Mouse (Mus musculus) ES-E14 (cell line): ENCODE results near the gene Sncb. TPM values are rescaled to one million over a fixed set of nuclear protein-coding genes. Genes with fewer than 3 reads are reported as not detected.

ENCODE experiments used
- DNase-seq: peaks from one replicate; pipeline ENCODE4 v3.0.0-alpha.2; 2013; ENCODE audit warnings: low read depth, low spot score
- H3K27ac ChIP-seq: 2 replicates; pipeline ENCODE4 v1.5.1; 2012; ENCODE audit warnings: low read depth, mild to moderate bottlenecking, low read length, moderate library complexity, mixed read lengths; ENCODE audit not compliant: poor library complexity, insufficient read depth, severe bottlenecking
- H3K36me3 ChIP-seq: 2 replicates; pipeline ENCODE4 v1.6.1; 2012; ENCODE audit warnings: mild to moderate bottlenecking, low read length, moderate library complexity, mixed read lengths; ENCODE audit not compliant: control insufficient read depth, poor library complexity, insufficient read depth, severe bottlenecking
- H3K4me1 ChIP-seq, 2 experiments: fragments of 150-350 bp in 1 of 2; sonication (generic) in 1 of 2; 2 replicates each; pipeline ENCODE4 v1.6.1; 2012; ENCODE audit warnings: low read length in 2 of 2, mild to moderate bottlenecking in 1 of 2, mixed read lengths in 1 of 2; ENCODE audit not compliant: control insufficient read depth in 2 of 2, insufficient read depth in 2 of 2, poor library complexity in 1 of 2
- H3K4me3 ChIP-seq, 2 experiments: fragments of 150-350 bp in 1 of 2; sonication (generic) in 1 of 2; 2 replicates each; pipeline ENCODE4 v1.5.1; 2012; ENCODE audit warnings: low read length in 2 of 2, low read depth in 1 of 2, mild to moderate bottlenecking in 1 of 2, mixed read lengths in 1 of 2; ENCODE audit not compliant: insufficient read depth in 1 of 2, poor library complexity in 1 of 2, severe bottlenecking in 1 of 2
- H3K9ac ChIP-seq: 2 replicates; pipeline ENCODE4 v1.6.1; 2012; ENCODE audit warnings: low read depth, mild to moderate bottlenecking, low read length, mixed read lengths; ENCODE audit not compliant: poor library complexity, insufficient read depth, severe bottlenecking
- H3K9me3 ChIP-seq: fragments of 150-350 bp; sonication (generic); 2 replicates; pipeline ENCODE4 v1.6.1; 2012; ENCODE audit warnings: low read depth, mild to moderate bottlenecking, low read length; ENCODE audit not compliant: control insufficient read depth, insufficient read depth
- CHD2 ChIP-seq: IDR thresholded peaks from 2 replicates; pipeline ENCODE4 v1.6.1; 2014; ENCODE audit warnings: mild to moderate bottlenecking, low read depth, low read length, inconsistent platforms
- HCFC1 ChIP-seq: IDR thresholded peaks from 2 replicates; pipeline ENCODE4 v1.6.1; 2012; ENCODE audit warnings: low read length, inconsistent platforms, borderline replicate concordance; ENCODE audit not compliant: insufficient read depth
- MAFK ChIP-seq: IDR thresholded peaks from 2 replicates; pipeline ENCODE4 v1.6.1; 2014; ENCODE audit warnings: mild to moderate bottlenecking, low read depth, low read length, inconsistent platforms; ENCODE audit not compliant: insufficient read depth
- ZC3H11A ChIP-seq: IDR thresholded peaks from 2 replicates; pipeline ENCODE4 v1.6.1; 2012; ENCODE audit warnings: low read depth, mild to moderate bottlenecking, inconsistent platforms, low read length, borderline replicate concordance
- ZNF384 ChIP-seq: IDR thresholded peaks from 2 replicates; pipeline ENCODE4 v1.6.1; 2012; ENCODE audit warnings: low read depth, low read length, inconsistent platforms
- in situ Hi-C, 2 experiments: fragments of 600-800 bp; cut with MboI; formaldehyde crosslinking; loops; one replicate each; pipeline ENCODE4 v1.15.1; 2025; ENCODE audit warnings: low sequenced_read_pairs in 2 of 2, inconsistent platforms in 1 of 2; ENCODE audit not compliant: unreplicated experiment in 2 of 2
- total RNA-seq: library from RNA; depleted of rRNA; stranded (reverse); fragments of 300-350 nt; gene quantifications from 2 replicates; pipeline ENCODE4 v1.2.3, GENCODE M21; 2012

The Sncb gene
- total RNA-seq, 1 experiment = not detected

DNA sequence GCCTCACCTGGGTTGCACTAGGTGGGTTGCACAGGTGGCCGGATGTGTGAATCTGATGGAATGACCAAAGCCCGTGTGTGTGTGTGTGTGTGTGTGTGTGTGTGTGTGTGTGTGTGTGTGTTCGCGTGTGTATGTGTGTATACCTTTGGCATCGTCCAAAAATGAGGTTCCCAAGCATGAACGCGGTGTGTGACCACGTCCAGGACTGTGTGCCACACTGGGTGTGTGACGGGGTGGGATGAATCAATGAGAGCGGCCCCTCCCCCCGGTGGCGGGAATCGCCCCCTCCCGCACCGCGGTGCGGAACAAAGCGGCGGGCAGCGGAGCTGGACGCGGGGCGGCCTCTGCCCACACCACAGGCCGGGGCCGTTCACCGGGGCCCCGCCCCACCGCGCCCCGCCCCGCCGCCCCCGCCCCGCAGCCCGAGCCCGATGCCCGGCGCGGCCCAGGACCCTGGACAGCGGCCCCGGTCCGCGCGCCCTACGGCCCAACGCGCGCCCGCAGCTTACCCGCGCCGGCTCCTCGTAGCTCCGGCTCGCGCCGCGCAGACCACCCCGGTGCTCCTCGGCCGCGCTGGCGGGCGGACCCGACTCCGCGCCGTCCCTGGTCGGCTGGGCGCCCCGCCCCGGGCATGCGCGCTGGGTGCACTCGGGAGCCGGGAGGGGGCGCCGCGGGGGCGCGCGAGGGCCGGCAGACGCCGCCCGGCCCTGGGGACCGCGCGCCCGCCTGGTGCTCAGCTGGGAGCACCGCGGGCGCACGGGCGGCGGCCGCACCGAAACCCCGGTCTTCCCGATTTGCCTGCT, 17.1 kb downstream of the Sncb start:
- in situ Hi-C loops = no loop called here

DNA sequence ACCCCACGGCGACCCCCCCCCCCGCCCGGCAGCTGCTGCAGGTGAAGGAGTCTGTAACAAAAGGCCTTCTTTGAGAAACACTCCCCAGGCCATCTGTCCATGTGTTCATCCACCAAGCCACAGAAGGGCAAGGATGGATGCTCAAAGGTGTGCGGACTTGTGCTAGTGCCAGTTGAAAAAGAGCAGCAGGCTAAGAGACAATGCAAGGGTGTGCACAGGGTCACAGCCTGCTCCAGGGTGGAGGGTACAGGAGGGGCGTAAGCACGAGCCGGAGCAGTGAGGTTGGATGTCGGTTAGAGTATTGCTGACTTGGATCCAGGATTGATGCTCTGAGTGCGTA, 17.7 kb downstream of the Sncb start:
- 0 out of 4 replicates have a peak, but pooled peaks cover 0 to 2% of the 10 kb centered on the region in 2 experiments for H3K4me1 ChIP-seq
- H3K36me3 ChIP-seq = no peaks in the 10 kb centered on the region
- no peak for TF ChIP-seq MAFK
- TF ChIP-seq CHD2 = no peak
- TF ChIP-seq ZC3H11A = no peak
- TF ChIP-seq HCFC1 = no peak
- no peak for TF ChIP-seq ZNF384
- in situ Hi-C loops = no loop called here
- no peak overlapping the region for H3K4me3 ChIP-seq
- no peak overlapping the region for H3K27ac ChIP-seq
- DNase-seq = no peak
- H3K9ac ChIP-seq = no peak overlapping the region
- H3K9me3 ChIP-seq = no peaks in the 10 kb centered on the region

More for the DNA sequence above, 17.1 kb downstream of the Sncb start:
- H3K9ac ChIP-seq = peak overlapping the region; percentile 52
- H3K9me3 ChIP-seq = no peaks in the 10 kb centered on the region
- H3K4me3 ChIP-seq = peak overlapping the region; percentile 79 to 89
- peaks cover 0 to 2% of the 10 kb centered on the region in 2 experiments; a peak in 1 of 4 replicates for H3K4me1 ChIP-seq
- no peak for DNase-seq
- no peak overlapping the region for H3K27ac ChIP-seq
- no peak for TF ChIP-seq ZNF384
- no peak for TF ChIP-seq CHD2
- no peak for TF ChIP-seq MAFK
- no peak for TF ChIP-seq ZC3H11A
- no peak for TF ChIP-seq HCFC1
- H3K36me3 ChIP-seq = no peaks in the 10 kb centered on the region

DNA sequence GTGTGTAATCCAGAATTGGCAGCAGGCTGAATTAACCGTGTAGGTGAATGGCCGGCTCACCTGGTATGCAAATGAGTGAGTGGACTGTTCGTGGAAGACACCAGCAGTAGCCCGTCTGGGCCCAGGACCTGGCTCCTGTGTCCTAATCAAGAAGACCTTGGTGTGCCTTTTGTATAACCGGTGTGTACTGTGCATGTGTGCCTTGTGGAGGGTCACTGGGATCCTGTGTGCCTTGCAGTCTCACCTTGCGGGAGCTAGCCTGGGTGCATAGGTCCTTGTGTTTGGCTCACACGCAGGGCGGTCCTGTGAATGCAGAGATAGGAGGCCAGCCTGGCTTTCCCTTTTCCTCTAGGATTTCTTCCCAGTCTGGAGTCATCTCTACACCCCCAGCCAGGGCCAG, 18.2 kb downstream of the Sncb start:
- in situ Hi-C loops = no loop called here
- no peaks in the 10 kb centered on the region for H3K36me3 ChIP-seq
- no peak overlapping the region for H3K9ac ChIP-seq
- TF ChIP-seq ZNF384 (no peak), HCFC1 (no peak), ZC3H11A (no peak), CHD2 (no peak), MAFK (no peak)
- H3K4me1 ChIP-seq = 0 out of 4 replicates have a peak, but pooled peaks cover 0 to 2% of the 10 kb centered on the region in 2 experiments
- H3K4me3 ChIP-seq = no peak overlapping the region
- H3K9me3 ChIP-seq = no peaks in the 10 kb centered on the region
- no peak for DNase-seq
- no peak overlapping the region for H3K27ac ChIP-seq

DNA sequence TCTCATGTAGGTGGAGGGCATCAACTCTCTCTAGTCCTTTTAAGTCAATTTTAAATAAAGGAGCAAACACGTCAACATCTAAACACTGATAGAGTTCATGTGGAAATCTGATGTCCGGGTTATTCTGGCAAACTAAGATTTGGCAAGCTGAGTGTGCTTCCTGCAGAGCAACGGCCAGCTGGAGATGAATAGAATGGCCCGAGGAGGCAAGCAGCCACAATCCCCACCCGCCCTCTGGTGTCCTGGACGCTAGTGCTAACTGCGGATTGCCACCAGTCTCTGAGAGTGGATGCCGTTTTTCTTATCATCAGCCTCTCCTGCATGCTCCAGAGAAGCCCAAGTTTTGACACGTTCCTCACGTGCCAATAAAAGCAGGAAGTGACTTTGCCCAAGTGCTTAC, 19.5 kb downstream of the Sncb start:
- no peak for DNase-seq
- no peak overlapping the region for H3K27ac ChIP-seq
- no peaks in the 10 kb centered on the region for H3K36me3 ChIP-seq
- 0 out of 4 replicates have a peak, but pooled peaks cover 0 to 2% of the 10 kb centered on the region in 2 experiments for H3K4me1 ChIP-seq
- in situ Hi-C loops = no loop called here
- TF ChIP-seq HCFC1 (no peak), ZC3H11A (no peak), CHD2 (no peak), MAFK (no peak), ZNF384 (no peak)
- H3K4me3 ChIP-seq = no peak overlapping the region
- H3K9me3 ChIP-seq = no peaks in the 10 kb centered on the region
- no peak overlapping the region for H3K9ac ChIP-seq
